Mouse (Mus musculus): ENCODE data around the gene Stxbp1. TPM values are rescaled to one million over a fixed set of nuclear protein-coding genes. Genes with fewer than 3 reads are reported as not detected.

The Stxbp1 gene
- total RNA-seq, 2 experiments from 2014 or later, result 10.4 to 47.7 TPM

Other genes with a start within 250 kb of the Stxbp1 start
- gene St6galnac6, start 247.5 kb downstream of the Stxbp1 start, total RNA-seq (2014; fragmentation: Nextera tagmentation), result 13.8 and 19.1 TPM in 2 replicates
- 6.5 and 12.9 TPM in 2 replicates for gene St6galnac6, start 247.5 kb downstream of the Stxbp1 start, total RNA-seq (2017)
- gene Ak1, start 225.5 kb downstream of the Stxbp1 start, total RNA-seq (2014; fragmentation: Nextera tagmentation), result 1.7 and 2.4 TPM in 2 replicates
- 1.2 and 8.0 TPM in 2 replicates for gene Ak1, start 225.5 kb downstream of the Stxbp1 start, total RNA-seq (2017)
- 97.0 and 99.9 TPM in 2 replicates for gene Eng, start 200.7 kb downstream of the Stxbp1 start, total RNA-seq (2014; fragmentation: Nextera tagmentation)
- 10.8 and 21.3 TPM in 2 replicates for gene Eng, start 200.7 kb downstream of the Stxbp1 start, total RNA-seq (2017)
- 94.2 and 96.1 TPM in 2 replicates for gene Fpgs, start 143.1 kb downstream of the Stxbp1 start, total RNA-seq (2014; fragmentation: Nextera tagmentation)
- 45.7 and 66.1 TPM in 2 replicates for gene Fpgs, start 143.1 kb downstream of the Stxbp1 start, total RNA-seq (2017)
- gene Cdk9, start 134.2 kb downstream of the Stxbp1 start, total RNA-seq (2014; fragmentation: Nextera tagmentation), result 95.7 and 133 TPM in 2 replicates
- gene Cdk9, start 134.2 kb downstream of the Stxbp1 start, total RNA-seq (2017), result 29.6 and 46.5 TPM in 2 replicates
- gene Sh2d3c, start 126.2 kb downstream of the Stxbp1 start, total RNA-seq (2014; fragmentation: Nextera tagmentation), result 2.5 and 5.4 TPM in 2 replicates
- 1.1 and 1.4 TPM in 2 replicates for gene Sh2d3c, start 126.2 kb downstream of the Stxbp1 start, total RNA-seq (2017)
- gene 6330409D20Rik, start 106.2 kb downstream of the Stxbp1 start, total RNA-seq (2014; fragmentation: Nextera tagmentation), result not detected in 2 replicates
- gene 6330409D20Rik, start 106.2 kb downstream of the Stxbp1 start, total RNA-seq (2017), result not detected in 2 replicates
- 29.8 and 30.9 TPM in 2 replicates for gene Tor2a, start 90.0 kb downstream of the Stxbp1 start, total RNA-seq (2014; fragmentation: Nextera tagmentation)
- gene Tor2a, start 90.0 kb downstream of the Stxbp1 start, total RNA-seq (2017), result 17.1 and 17.4 TPM in 2 replicates
- not detected in 2 replicates for gene Ttc16, start 71.6 kb downstream of the Stxbp1 start, total RNA-seq (2014; fragmentation: Nextera tagmentation)
- gene Ttc16, start 71.6 kb downstream of the Stxbp1 start, total RNA-seq (2017), result 1.6 TPM in 1 of 2 replicates, not detected in the other
- gene Ptrh1, start 71.5 kb downstream of the Stxbp1 start, total RNA-seq (2014; fragmentation: Nextera tagmentation), result 5.2 and 6.9 TPM in 2 replicates
- 0.46 and 3.9 TPM in 2 replicates for gene Ptrh1, start 71.5 kb downstream of the Stxbp1 start, total RNA-seq (2017)
- not detected in 2 replicates for gene Cfap157, start 62.8 kb downstream of the Stxbp1 start, total RNA-seq (2014; fragmentation: Nextera tagmentation)
- not detected in 2 replicates for gene Cfap157, start 62.8 kb downstream of the Stxbp1 start, total RNA-seq (2017)
- gene Fam129b, start 28.9 kb upstream of the Stxbp1 start, total RNA-seq (2014; fragmentation: Nextera tagmentation), result 9.0 and 16.3 TPM in 2 replicates
- gene Fam129b, start 28.9 kb upstream of the Stxbp1 start, total RNA-seq (2017), result 13.8 TPM in 2 replicates
- 3,260 and 3,361 TPM in 2 replicates for gene Rpl12, start 114.3 kb upstream of the Stxbp1 start, total RNA-seq (2014; fragmentation: Nextera tagmentation)
- 3,030 and 3,103 TPM in 2 replicates for gene Rpl12, start 114.3 kb upstream of the Stxbp1 start, total RNA-seq (2017)
- 5.1 and 12.6 TPM in 2 replicates for gene Lrsam1, start 114.4 kb upstream of the Stxbp1 start, total RNA-seq (2014; fragmentation: Nextera tagmentation)
- gene Lrsam1, start 114.4 kb upstream of the Stxbp1 start, total RNA-seq (2017), result 6.3 and 7.9 TPM in 2 replicates
- 15.5 and 27.2 TPM in 2 replicates for gene Slc2a8, start 134.8 kb upstream of the Stxbp1 start, total RNA-seq (2014; fragmentation: Nextera tagmentation)
- gene Slc2a8, start 134.8 kb upstream of the Stxbp1 start, total RNA-seq (2017), result 3.4 and 4.8 TPM in 2 replicates